Mouse (Mus musculus) induced T-regulatory cell, adult 2 months (primary cell): Measurements from ENCODE around the gene Ghdc.

Experiments used
- DNase-seq: peaks from one replicate; pipeline ENCODE4 v3.0.0-alpha.2; 2012; ENCODE audit warnings: low read depth

Ghdc gene

DNA sequence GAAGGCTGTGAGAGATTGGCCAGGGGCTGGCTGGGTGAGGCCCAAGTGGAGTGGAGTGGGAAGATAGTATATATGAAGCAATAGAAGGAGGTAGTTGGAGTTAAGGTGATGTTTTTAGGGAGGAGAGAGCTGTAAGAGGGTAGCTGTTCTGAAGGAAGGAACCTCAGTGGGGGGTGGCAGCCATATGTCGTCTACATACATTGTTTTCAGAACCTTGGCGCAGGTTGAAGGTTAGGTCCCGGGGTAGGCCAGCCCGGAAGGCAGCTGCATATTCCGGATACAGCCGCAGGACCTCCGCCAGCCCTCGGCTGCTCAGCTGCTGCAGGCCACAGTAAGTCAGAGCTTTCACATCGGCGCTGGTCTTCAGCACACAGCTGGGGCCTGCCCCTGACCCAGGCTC lies 24.2 kb downstream of the Ghdc start:
- DNase-seq: no peak

DNA sequence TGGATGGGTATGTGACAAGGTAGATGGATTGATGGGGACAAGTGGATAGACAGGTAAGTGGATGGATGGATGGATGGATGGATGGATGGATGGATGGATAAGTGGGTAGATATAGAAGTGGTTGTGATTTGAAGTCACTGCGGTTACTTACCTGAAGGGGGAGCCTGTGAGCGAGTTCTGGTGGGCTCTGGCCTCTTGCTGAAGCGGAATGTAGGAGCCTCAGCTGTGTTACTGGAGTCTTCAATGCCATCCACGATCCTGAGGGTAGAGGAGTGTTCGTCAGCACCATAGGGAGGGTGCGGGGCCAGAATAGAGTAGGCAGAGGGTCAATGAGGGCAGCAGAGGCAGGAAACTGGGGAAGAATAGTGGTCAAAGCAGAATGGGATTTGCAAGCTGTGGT lies 25.7 kb downstream of the Ghdc start:
- DNase-seq: peak; percentile 79

GRCm38 (mm10) chr11:100741348-100741747 lies 29.4 kb downstream of the Ghdc start:
- no peak for DNase-seq

DNA sequence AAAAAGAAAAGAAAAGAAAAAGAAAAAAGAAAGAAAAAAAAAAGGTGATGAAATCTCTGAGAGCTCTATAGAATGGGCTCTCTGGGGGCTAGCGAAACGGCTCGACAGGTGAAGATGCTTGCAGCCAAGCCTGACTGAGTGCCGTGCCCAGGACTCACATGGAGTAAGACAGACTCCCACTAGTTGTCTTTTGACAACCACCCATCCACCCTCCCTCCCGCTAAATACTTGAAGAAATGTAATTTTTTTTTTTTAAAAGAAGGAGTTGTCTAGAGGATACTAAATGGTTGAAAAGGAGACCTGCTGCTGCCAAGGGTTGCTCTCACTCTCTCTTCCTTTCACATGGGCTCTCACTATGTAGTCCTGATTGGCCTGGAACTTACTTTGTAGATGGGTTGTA lies 32.0 kb downstream of the Ghdc start:
- DNase-seq: no peak

GRCm38 (mm10) chr11:100738066-100738604 lies 32.6 kb downstream of the Ghdc start, which contains the start of gene Rab5c:
TSS of gene Rab5c (minus strand) at chr11:100738215.
- DNase-seq: peak; percentile 99

- peak; percentile 55 for DNase-seq
Observed at GRCm38 (mm10) chr11:100737105-100737733, 33.5 kb downstream of the Ghdc start.

GRCm38 (mm10) chr11:100736746-100737080 lies 34.0 kb downstream of the Ghdc start:
- no peak for DNase-seq

GRCm38 (mm10) chr11:100735954-100736745 lies 34.6 kb downstream of the Ghdc start:
- peak; percentile 62 for DNase-seq

DNA sequence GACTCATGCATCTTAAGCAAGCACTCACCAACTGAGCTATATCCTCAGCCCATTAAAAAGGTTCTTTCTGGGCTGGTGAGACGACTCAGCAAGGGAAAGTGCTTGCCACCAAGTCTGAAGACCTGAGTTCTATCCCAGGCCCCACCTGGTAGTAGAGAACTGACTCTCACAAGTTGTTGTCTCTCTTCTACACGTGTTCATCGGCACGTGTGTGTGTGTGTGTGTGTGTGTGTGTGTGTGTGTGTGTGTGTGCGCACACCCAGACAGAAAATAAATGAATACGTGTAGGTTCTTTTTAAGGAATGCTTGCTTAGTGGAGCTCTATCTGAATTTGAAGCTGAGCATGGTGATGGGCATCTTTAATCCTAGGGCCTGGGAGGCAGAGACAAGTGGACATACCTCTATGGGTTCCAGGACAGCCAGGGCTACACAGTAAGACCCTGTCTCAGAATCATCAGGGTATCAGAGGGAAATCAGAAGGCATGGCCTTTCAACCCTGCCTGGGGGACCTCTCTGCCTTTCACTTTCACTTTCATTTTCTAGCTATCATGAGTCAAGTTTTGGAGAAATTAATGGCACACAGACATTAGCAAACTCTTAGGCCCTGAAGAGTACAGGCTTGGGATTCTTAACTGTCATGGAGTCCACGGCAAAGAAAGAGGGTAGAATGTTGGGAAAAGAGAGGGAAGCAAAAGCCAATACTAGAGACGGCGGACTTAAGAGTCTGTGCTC lies 35.5 kb downstream of the Ghdc start:
- DNase-seq: peak; percentile 83

GRCm38 (mm10) chr11:100730477-100731205 lies 40.1 kb downstream of the Ghdc start:
- DNase-seq: no peak

GRCm38 (mm10) chr11:100729976-100730375 lies 40.8 kb downstream of the Ghdc start:
- DNase-seq: peak; percentile 39

GRCm38 (mm10) chr11:100728601-100729000 lies 42.2 kb downstream of the Ghdc start:
- no peak for DNase-seq

DNA sequence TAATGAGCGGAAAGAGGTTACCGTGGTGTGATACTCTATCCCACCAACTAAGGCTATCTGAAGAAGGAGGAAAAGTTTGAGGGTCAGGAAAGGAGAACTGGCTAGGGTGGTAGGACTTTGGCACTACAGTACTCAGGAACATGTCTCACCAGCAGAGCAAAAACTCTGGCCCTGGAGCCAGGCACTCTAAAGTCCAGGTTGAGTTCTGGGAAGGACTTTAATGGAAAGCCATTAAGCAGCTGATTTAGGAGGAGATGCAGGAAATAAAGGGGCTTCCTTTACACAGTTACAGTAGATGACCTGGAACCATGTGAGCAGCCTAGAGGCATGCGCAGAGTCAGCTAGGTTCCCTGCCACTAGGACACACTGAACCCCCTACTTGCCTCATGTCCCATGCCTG lies 43.6 kb downstream of the Ghdc start:
- DNase-seq: no peak

DNA sequence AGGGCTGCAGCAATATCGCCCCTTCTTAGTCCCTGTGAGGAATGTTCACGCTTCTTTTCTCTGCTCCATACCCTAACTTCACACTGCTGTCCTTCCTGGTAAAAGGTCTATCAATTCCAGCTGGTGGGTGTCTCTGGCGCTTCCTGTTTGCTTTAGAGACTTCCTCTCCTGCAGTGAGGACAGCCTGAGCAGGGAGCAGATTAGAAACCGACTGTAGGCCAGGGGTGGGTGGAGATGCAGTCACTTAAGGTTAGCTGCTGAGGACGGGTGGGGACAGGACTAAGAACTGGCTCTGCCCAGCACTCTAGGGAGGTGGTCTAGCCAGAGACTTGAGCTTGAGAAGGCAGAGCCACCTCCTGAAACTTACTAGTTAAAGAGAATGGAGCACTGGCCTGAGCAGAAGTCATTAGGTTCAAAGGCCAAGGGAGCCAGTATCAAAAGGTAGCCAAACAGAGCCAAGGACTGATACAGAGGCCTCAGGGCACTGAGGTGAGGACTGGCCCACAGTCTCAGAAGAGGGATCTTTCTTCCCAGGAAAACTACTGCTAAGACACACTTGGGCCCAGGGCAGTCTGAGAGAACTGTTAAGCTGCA lies 45.7 kb downstream of the Ghdc start:
- DNase-seq: no peak

- DNase-seq: no peak
Observed at GRCm38 (mm10) chr11:100722493-100723028, 48.2 kb downstream of the Ghdc start.

DNA sequence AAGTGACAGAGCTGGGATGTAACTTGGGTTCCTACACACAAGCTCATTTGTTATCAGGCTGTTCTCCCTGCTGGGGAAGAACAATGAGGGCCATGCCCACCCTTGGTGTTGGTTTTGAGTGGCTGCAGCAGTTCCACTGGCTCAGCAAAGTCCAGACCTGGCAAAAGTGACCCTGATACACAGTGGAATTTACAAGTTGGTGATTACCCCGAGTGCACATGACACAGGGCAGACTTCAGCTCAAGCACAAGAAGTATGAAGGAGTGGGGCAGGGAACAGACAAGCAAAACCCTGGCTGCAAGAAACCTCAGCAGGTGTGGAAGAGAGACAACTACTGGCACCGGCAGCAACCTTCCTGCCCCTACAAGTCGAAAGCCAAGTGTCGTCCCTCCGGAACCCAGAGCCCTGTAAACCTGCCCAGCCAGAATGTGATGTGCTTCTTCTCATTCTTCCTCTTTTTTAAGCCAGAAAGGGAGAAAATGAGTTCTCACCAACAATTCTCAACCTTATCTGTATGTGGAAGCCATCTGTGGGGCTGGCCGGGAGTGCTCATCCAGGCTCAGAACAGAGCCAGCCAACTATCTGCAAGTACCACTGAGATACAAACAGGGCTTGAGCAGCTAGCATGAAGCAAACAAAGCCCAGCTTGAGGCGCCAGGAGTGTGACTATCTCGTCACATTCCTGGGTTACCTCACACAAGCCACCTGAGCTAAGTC lies 48.8 kb downstream of the Ghdc start:
- DNase-seq: no peak

DNA sequence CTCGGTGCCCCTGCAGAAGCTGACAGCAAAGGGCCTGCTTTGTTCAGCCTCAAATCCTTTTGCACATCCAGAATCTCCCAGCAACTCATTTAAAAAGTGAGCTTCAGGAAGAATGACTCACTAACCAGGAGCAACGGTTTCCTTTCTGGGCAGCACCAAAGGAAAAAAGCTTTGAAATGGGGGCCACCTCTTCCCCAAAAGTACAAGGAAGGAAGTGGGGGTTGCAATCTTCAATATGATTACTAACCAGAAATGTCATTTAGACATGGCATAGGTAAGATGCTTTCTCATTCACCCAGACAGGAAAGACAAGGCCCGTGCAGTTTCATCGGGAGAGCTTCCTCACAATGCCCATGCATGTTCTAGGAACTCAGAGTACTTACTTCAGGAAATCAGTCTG lies 49.5 kb downstream of the Ghdc start:
- DNase-seq: no peak

DNA sequence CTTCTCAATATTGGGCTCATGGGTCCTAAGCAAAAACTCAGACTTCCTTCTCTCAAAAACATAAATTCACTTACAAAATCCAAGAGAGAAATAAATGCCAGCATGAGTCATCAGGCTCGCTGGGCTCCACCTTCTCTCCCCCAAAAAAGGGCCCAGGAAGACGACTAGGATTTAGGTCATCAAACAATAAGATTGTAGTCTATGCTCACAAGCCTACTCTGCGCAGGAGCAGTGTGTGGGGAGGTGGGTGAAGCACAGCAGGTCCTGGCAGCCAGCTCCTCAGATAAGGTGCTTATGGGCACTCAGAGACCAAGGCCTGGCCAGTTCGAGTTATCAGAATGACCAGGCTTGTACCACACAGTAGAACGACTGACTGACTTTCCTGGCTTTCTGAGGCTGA lies 50.4 kb downstream of the Ghdc start:
- DNase-seq: no peak

GRCm38 (mm10) chr11:100719893-100720292 lies 50.9 kb downstream of the Ghdc start:
- no peak for DNase-seq

- DNase-seq: no peak
Observed at GRCm38 (mm10) chr11:100719312-100719711, 51.4 kb downstream of the Ghdc start.

DNA sequence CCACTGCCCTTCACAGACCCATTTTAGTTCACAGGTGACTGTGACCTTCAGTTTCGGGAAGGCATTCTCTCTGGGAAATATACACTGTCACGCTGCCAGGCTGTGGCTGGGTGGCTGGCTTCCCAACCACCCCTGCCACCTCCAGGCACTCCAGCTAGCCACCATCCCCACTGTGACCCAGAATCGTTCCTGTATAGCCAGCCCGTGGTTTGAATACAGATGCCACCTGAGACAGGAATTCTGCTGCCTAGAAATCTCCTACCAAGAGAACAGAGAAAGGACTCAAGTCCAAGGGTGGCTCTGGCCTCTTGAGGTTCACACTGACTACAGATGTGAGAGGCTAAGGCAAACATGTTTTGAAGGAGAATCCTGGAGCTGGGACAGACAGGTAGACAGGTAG lies 51.9 kb downstream of the Ghdc start:
- no peak for DNase-seq
